Mouse (Mus musculus): ENCODE measurements around the gene Birc6.

- no peak for TF ChIP-seq POLR2A (IDR thresholded peaks at IDR 0.05; ENCODE audit: borderline replicate concordance, control insufficient read depth, low read depth, low read length)
- TF ChIP-seq CTCF (IDR thresholded peaks at IDR 0.05; ENCODE audit: control insufficient read depth, insufficient read depth, low read length): no peak
Observed at GRCm38 (mm10) chr17:74526806-74527653, 1.1 kb upstream of the Birc6 start.

All from bone marrow, adult 2 months (tissue).